Mouse (Mus musculus) midbrain, postnatal 0 days (tissue): ENCODE data around the gene Erf. TPM values are rescaled to one million over a fixed set of nuclear protein-coding genes. Genes with fewer than 3 reads are reported as not detected.

Experiments
- ATAC-seq: fragments of 200-750 bp; cut with Nextera tagmentation; 2 replicates; pipeline ENCODE4 v1.8.0; 2017; ENCODE audit warnings: moderate number of reproducible peaks, mild to moderate bottlenecking, moderate TSS enrichment, moderate library complexity; ENCODE audit not compliant: low FRiP score
- DNase-seq: peaks from one replicate; pipeline ENCODE4 v3.0.0-alpha.2; 2015; ENCODE audit warnings: low spot score
- H3K27ac ChIP-seq: fragments of 300-500 bp; sonication (generic); 2 replicates; pipeline ENCODE4 v1.5.1; 2014; ENCODE audit warnings: low read depth, mild to moderate bottlenecking, low read length, mixed read lengths
- H3K27me3 ChIP-seq: fragments of 300-500 bp; sonication (generic); 2 replicates; pipeline ENCODE4 v1.6.1; 2014; ENCODE audit warnings: low read length, control low read depth, mixed read lengths; ENCODE audit not compliant: insufficient read depth
- H3K36me3 ChIP-seq: fragments of 300-500 bp; sonication (generic); 2 replicates; pipeline ENCODE4 v1.6.1; 2014; ENCODE audit warnings: low read length, control low read depth, mixed read lengths; ENCODE audit not compliant: insufficient read depth
- H3K4me1 ChIP-seq: fragments of 300-500 bp; sonication (generic); 2 replicates; pipeline ENCODE4 v1.6.1; 2014; ENCODE audit warnings: mild to moderate bottlenecking, control low read depth, antibody characterized with exemption, low read length, mixed read lengths; ENCODE audit not compliant: insufficient read depth
- H3K4me2 ChIP-seq: fragments of 300-500 bp; sonication (generic); 2 replicates; pipeline ENCODE4 v1.6.1; 2014; ENCODE audit warnings: low read depth, mild to moderate bottlenecking, low read length, mixed read lengths; ENCODE audit not compliant: poor library complexity, severe bottlenecking
- H3K4me3 ChIP-seq: fragments of 300-500 bp; sonication (generic); 2 replicates; pipeline ENCODE4 v1.5.1; 2014; ENCODE audit warnings: low read depth, mild to moderate bottlenecking, low read length, moderate library complexity
- H3K9ac ChIP-seq: fragments of 300-500 bp; sonication (generic); replicated peaks from 2 replicates; pipeline ENCODE4 v1.6.1; 2014; ENCODE audit warnings: mild to moderate bottlenecking, low read length, moderate library complexity, mixed read lengths; ENCODE audit not compliant: poor library complexity, severe bottlenecking
- H3K9me3 ChIP-seq: fragments of 300-500 bp; sonication (generic); 2 replicates; pipeline ENCODE4 v1.6.1; 2016; ENCODE audit warnings: low read length, control low read depth
- CTCF ChIP-seq: IDR thresholded peaks from 2 replicates; pipeline ENCODE4 v1.5.1; 2016; ENCODE audit warnings: antibody characterized with exemption, mild to moderate bottlenecking
- WGBS: fragments of 180-500 bp; shearing (Covaris S2); extraction: QIAGEN DNeasy Blood & Tissue Kit; methylation state at CpG from one replicate; pipeline ENCODE4 v1.1.7; 2014; 5-methylcytosine and 5-hydroxymethylcytosine counted together
- polyA plus RNA-seq: library from polyadenylated mRNA; unstranded; fragments of >200 nt; fragmentation: Nextera tagmentation; extraction: Ambion mirVana; gene quantifications from 2 replicates; pipeline ENCODE4 v1.2.1, GENCODE M21; 2015
- total RNA-seq: library from RNA; depleted of rRNA; stranded (reverse); fragments of >200 nt; gene quantifications from 2 replicates; pipeline ENCODE4 v1.2.3, GENCODE M21; 2014

Gene Erf
- total and polyA plus RNA-seq, 2 experiments from 2014 or later = 3.0 to 15.8 TPM

DNA sequence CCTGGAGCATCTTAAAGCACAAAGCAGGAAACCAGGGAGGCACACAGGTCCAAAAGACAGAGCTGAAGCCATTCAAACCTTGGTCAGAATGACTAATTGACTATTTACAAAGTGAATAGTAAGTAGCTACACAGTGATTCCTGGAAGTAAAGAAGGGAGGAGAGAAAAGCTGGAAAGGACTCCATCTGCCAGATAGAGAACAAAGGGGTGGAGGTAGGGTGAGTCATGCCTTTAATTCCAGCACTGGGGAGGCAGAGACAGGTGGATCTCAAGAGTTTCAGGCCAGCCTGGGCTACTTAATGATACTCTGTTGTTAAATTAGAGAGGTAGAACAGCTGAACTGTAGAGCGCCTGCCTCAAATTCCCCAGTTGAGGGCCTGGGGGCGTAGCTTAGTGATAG, 36.4 kb downstream of the Erf start:
- H3K4me3 ChIP-seq = no peak overlapping the region
- DNase-seq = no peak
- 98% methylated on average over 2 of the region's 2 CpGs for WGBS
- H3K36me3 ChIP-seq = peaks cover 26% of the 10 kb centered on the region
- no peaks in the 10 kb centered on the region for H3K9me3 ChIP-seq
- no peak overlapping the region for H3K9ac ChIP-seq
- H3K4me1 ChIP-seq = no peaks in the 10 kb centered on the region
- no peak for ATAC-seq
- H3K27me3 ChIP-seq = no peaks in the 10 kb centered on the region
- H3K27ac ChIP-seq = no peak overlapping the region
- no peak overlapping the region for H3K4me2 ChIP-seq
- no peak for TF ChIP-seq CTCF

- WGBS = 86% methylated on average over 3 of the region's 3 CpGs
- peaks cover 36% of the 10 kb centered on the region for H3K36me3 ChIP-seq
- H3K9ac ChIP-seq = no peak overlapping the region
- H3K4me1 ChIP-seq = no peaks in the 10 kb centered on the region
- ATAC-seq = no peak
- H3K4me3 ChIP-seq = no peak overlapping the region
- DNase-seq = no peak
- no peak overlapping the region for H3K27ac ChIP-seq
- TF ChIP-seq CTCF = no peak
- H3K27me3 ChIP-seq = no peaks in the 10 kb centered on the region
- no peak overlapping the region for H3K4me2 ChIP-seq
- no peaks in the 10 kb centered on the region for H3K9me3 ChIP-seq
These were observed 37.5 kb downstream of the Erf start for GRCm38 (mm10) chr7:25213099-25213498.

DNA sequence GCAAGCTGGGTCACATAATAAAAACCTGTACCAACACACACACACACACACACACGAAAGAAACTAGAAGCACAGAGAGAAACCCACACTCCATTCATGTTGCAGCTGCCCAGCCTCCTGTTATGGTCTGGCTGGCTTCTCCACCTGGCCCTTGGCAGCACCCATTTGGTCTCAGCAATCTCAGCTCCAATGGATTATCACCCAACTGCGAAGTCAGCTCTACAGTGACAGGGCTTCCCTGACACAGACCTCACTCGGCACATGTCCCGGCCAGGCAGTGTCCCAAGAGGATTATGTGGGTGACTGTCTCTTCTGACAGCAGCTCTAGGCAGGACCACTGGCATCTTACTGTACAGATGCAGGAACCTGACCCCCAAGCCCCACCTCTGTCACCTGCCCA, 40.1 kb downstream of the Erf start:
- Histone ChIP-seq H3K4me1 (no peaks in the 10 kb centered on the region), H3K27me3 (no peaks in the 10 kb centered on the region), H3K9ac (no peak overlapping the region), H3K36me3 (peaks cover 48% of the 10 kb centered on the region), H3K9me3 (no peaks in the 10 kb centered on the region), H3K4me3 (no peak overlapping the region), H3K27ac (no peak overlapping the region), H3K4me2 (no peak overlapping the region)
- 84% methylated on average over 4 of the region's 4 CpGs for WGBS
- no peak for DNase-seq
- TF ChIP-seq CTCF = no peak
- no peak for ATAC-seq

GRCm38 (mm10) chr7:25209161-25209622, 41.4 kb downstream of the Erf start:
- no peak overlapping the region for H3K4me3 ChIP-seq
- ATAC-seq = no peak
- H3K27me3 ChIP-seq = no peaks in the 10 kb centered on the region
- no peaks in the 10 kb centered on the region for H3K4me1 ChIP-seq
- H3K9ac ChIP-seq = no peak overlapping the region
- 76% methylated on average over 3 of the region's 3 CpGs for WGBS
- no peak overlapping the region for H3K4me2 ChIP-seq
- H3K36me3 ChIP-seq = peaks cover 52% of the 10 kb centered on the region
- no peaks in the 10 kb centered on the region for H3K9me3 ChIP-seq
- no peak for TF ChIP-seq CTCF
- H3K27ac ChIP-seq = no peak overlapping the region
- no peak for DNase-seq

GRCm38 (mm10) chr7:25206094-25206830, 44.3 kb downstream of the Erf start:
- ATAC-seq = no peak
- WGBS = 88% methylated on average over 16 of the region's 16 CpGs
- H3K36me3 ChIP-seq = peaks cover 76% of the 10 kb centered on the region
- H3K9ac ChIP-seq = no peak overlapping the region
- no peak for TF ChIP-seq CTCF
- no peaks in the 10 kb centered on the region for H3K9me3 ChIP-seq
- DNase-seq = no peak
- H3K4me2 ChIP-seq = no peak overlapping the region
- H3K27ac ChIP-seq = no peak overlapping the region
- no peak overlapping the region for H3K4me3 ChIP-seq
- H3K27me3 ChIP-seq = no peaks in the 10 kb centered on the region
- H3K4me1 ChIP-seq = no peaks in the 10 kb centered on the region

- Histone ChIP-seq H3K9me3 (no peaks in the 10 kb centered on the region), H3K4me3 (no peak overlapping the region), H3K27ac (no peak overlapping the region), H3K9ac (no peak overlapping the region), H3K4me1 (no peaks in the 10 kb centered on the region), H3K4me2 (no peak overlapping the region), H3K36me3 (peaks cover 69% of the 10 kb centered on the region), H3K27me3 (no peaks in the 10 kb centered on the region)
- WGBS = 90% methylated on average over 16 of the region's 16 CpGs
- ATAC-seq = no peak
- no peak for TF ChIP-seq CTCF
- DNase-seq = no peak
These were observed 45.0 kb downstream of the Erf start for GRCm38 (mm10) chr7:25205355-25206093.
